Mouse (Mus musculus) gastrocnemius, adult 18-20 months (tissue): ENCODE measurements around the gene Huwe1. TPM values are rescaled to one million over a fixed set of nuclear protein-coding genes. Genes with fewer than 3 reads are reported as not detected.

Experiments
- DNase-seq: peaks from one replicate; pipeline ENCODE4 v3.0.0; 2021; ENCODE audit warnings: low spot score
- microRNA-seq: library from miRNA; unstranded; fragments of <30 nt; microRNA quantifications from one replicate; pipeline ENCODE4 v1.2.0, GENCODE M21; 2021
- total RNA-seq, 2 experiments: library from RNA; stranded (reverse); gene quantifications; 2 replicates each; pipeline ENCODE4 v1.2.3; 2021

The Huwe1 gene
- total RNA-seq, 2 experiments from 2014 or later: 99.1 to 112 TPM

DNA sequence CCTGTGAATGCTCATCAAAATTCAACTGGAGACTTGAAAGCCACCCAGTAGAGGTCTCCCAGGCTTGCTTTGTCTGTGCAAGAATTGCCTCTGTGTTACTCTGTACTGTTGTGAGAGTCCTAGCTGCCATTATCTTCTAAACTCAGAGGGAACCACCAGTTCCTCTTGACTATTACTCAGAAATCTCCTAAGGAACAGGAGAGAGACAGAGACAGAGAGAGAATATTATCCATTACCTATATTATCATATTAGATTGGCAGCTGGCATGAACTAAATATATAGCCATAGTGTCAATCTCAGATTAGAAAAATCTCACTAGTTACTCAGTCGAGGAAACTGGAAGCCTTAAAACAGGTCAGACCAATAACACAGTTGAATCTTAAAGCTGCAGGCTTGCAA is 149.6 kb downstream of the Huwe1 start:
- DNase-seq: no peak

DNA sequence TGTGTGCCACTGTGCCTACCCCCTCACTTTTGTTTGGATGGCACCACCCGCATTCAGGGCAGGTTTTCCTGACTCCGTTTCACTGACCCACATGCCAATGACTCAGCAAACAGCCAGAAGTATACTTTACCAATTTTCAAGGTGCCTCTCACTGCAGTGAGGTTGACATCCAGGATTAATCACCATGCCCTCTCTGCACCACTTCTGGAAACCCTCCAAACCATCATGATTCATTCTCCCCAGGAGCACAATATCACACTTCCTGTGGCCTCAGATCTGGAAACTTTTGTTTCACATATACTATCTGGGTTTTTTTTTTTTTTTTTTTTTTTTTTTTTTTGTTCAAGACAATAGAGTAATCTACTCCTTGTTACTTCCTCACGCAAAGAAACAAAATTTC is 150.6 kb downstream of the Huwe1 start:
- no peak for DNase-seq

Small RNA genes lying within 50 kb of the gene (microRNA-seq; reads per million reads assigned to microRNA genes)
- gene Mir3113 (not detected), gene Mir98 (3,534 reads per million, percentile 89 among the genes with 10 or more reads in this experiment), gene Mirlet7f-2 (9,909 reads per million, percentile 94 among the genes with 10 or more reads in this experiment)

Other genes with a start within 250 kb of the Huwe1 start
- gene Hsd17b10, start 201.0 kb downstream of the Huwe1 start, total RNA-seq: 100 to 1,000 TPM in 1 of 2 experiments, 10 to 100 TPM in 1; 87.1 to 105 TPM
- under 1 TPM; 0.24 to 0.73 TPM for gene Ribc1, start 215.5 kb downstream of the Huwe1 start, total RNA-seq
- 10 to 100 TPM; 14.7 to 15.6 TPM for gene Smc1a, start 215.6 kb downstream of the Huwe1 start, total RNA-seq